Mouse (Mus musculus) embryonic facial prominence, embryonic 11.5 days (tissue): ENCODE measurements around the gene Atl2. TPM values are rescaled to one million over a fixed set of nuclear protein-coding genes. Genes with fewer than 3 reads are reported as not detected.

Experiments
- ATAC-seq: fragments of 200-750 bp; cut with Nextera tagmentation; replicated peaks from 2 replicates; pipeline ENCODE4 v1.8.0; 2017; ENCODE audit warnings: low read depth; ENCODE audit not compliant: insufficient number of reproducible peaks, low FRiP score, low TSS enrichment
- DNase-seq: peaks from one replicate; pipeline ENCODE4 v3.0.0-alpha.2; 2015; ENCODE audit warnings: low spot score
- H3K27ac ChIP-seq: fragments of 300-500 bp; sonication (generic); replicated peaks from 2 replicates; pipeline ENCODE4 v1.5.1; 2014; ENCODE audit warnings: mild to moderate bottlenecking, low read depth, low read length, control low read depth
- H3K27me3 ChIP-seq: fragments of 300-500 bp; sonication (generic); 2 replicates; pipeline ENCODE4 v1.6.1; 2014; ENCODE audit warnings: mild to moderate bottlenecking, low read length, moderate library complexity, mixed read lengths; ENCODE audit not compliant: control insufficient read depth, insufficient read depth
- H3K36me3 ChIP-seq: fragments of 300-500 bp; sonication (generic); replicated peaks from 2 replicates; pipeline ENCODE4 v1.6.1; 2014; ENCODE audit warnings: low read depth, mild to moderate bottlenecking, low read length, moderate library complexity, mixed read lengths; ENCODE audit not compliant: control insufficient read depth, insufficient read depth
- H3K4me1 ChIP-seq: fragments of 300-500 bp; sonication (generic); 2 replicates; pipeline ENCODE4 v1.6.1; 2014; ENCODE audit warnings: low read length, mixed read lengths; ENCODE audit not compliant: control insufficient read depth, insufficient read depth
- H3K4me2 ChIP-seq: fragments of 300-500 bp; sonication (generic); 2 replicates; pipeline ENCODE4 v1.6.1; 2014; ENCODE audit warnings: low read depth, mild to moderate bottlenecking, control low read depth, low read length, moderate library complexity
- H3K4me3 ChIP-seq: fragments of 300-500 bp; sonication (generic); 2 replicates; pipeline ENCODE4 v1.5.1; 2014; ENCODE audit warnings: low read depth, low read length, control low read depth
- H3K9ac ChIP-seq: fragments of 300-500 bp; sonication (generic); replicated peaks from 2 replicates; pipeline ENCODE4 v1.6.1; 2014; ENCODE audit warnings: mild to moderate bottlenecking, control low read depth, low read length
- H3K9me3 ChIP-seq: fragments of 300-500 bp; sonication (generic); replicated peaks from 2 replicates; pipeline ENCODE4 v1.6.1; 2016; ENCODE audit warnings: mild to moderate bottlenecking, low read length, inconsistent platforms, mixed read lengths; ENCODE audit not compliant: control insufficient read depth
- WGBS: fragments of 180-500 bp; shearing (Covaris S2); extraction: QIAGEN DNeasy Blood & Tissue Kit; methylation state at CpG from one replicate; pipeline ENCODE4 v1.1.7; 2014; 5-methylcytosine and 5-hydroxymethylcytosine counted together
- polyA plus RNA-seq: library from polyadenylated mRNA; unstranded; fragments of >200 nt; fragmentation: Nextera tagmentation; extraction: Ambion mirVana; gene quantifications from 2 replicates; pipeline ENCODE4 v1.2.1, GENCODE M21; 2014

Gene Atl2
- polyA plus RNA-seq, 1 experiment from 2014 or later, result 39.0 TPM

- no peaks in the 10 kb centered on the region for H3K27me3 ChIP-seq
- ATAC-seq (no peak), DNase-seq (no peak)
- WGBS, result 66% methylated on average over 23 of the region's 23 CpGs
- H3K27ac ChIP-seq, result no peak overlapping the region
- H3K4me1 ChIP-seq, result no peaks in the 10 kb centered on the region; the same call in 1 of the 2 replicates
- H3K4me2 ChIP-seq, result no peak overlapping the region
- H3K4me3 ChIP-seq, result no peak overlapping the region
- H3K9ac ChIP-seq, result no peak overlapping the region
- no peaks in the 10 kb centered on the region for H3K36me3 ChIP-seq
- no peaks in the 10 kb centered on the region for H3K9me3 ChIP-seq
These were observed 86.2 kb downstream of the Atl2 start for GRCm38 (mm10) chr17:79809491-79810316.

- Histone ChIP-seq H3K4me3 (no peak overlapping the region), H3K9ac (no peak overlapping the region), H3K4me1 (no peaks in the 10 kb centered on the region; the same call in 1 of the 2 replicates), H3K4me2 (no peak overlapping the region), H3K27ac (no peak overlapping the region), H3K27me3 (no peaks in the 10 kb centered on the region), H3K36me3 (no peaks in the 10 kb centered on the region), H3K9me3 (no peaks in the 10 kb centered on the region)
- DNase-seq (no peak), ATAC-seq (no peak)
- 65% methylated on average over 8 of the region's 8 CpGs for WGBS
These were observed 88.5 kb downstream of the Atl2 start for GRCm38 (mm10) chr17:79807237-79807930.

GRCm38 (mm10) chr17:79804747-79805146, 91.2 kb downstream of the Atl2 start:
- Histone ChIP-seq H3K9ac (no peak overlapping the region), H3K27me3 (no peaks in the 10 kb centered on the region), H3K9me3 (no peaks in the 10 kb centered on the region), H3K27ac (no peak overlapping the region), H3K4me1 (no peaks in the 10 kb centered on the region; the same call in 1 of the 2 replicates), H3K4me2 (no peak overlapping the region), H3K4me3 (no peak overlapping the region), H3K36me3 (no peaks in the 10 kb centered on the region)
- ATAC-seq, result no peak
- DNase-seq, result no peak
- WGBS, result 67% methylated on average over 2 of the region's 2 CpGs

GRCm38 (mm10) chr17:79802056-79802455, 93.9 kb downstream of the Atl2 start:
- 85% methylated on average over 7 of the region's 7 CpGs for WGBS
- H3K36me3 ChIP-seq, result no peaks in the 10 kb centered on the region

GRCm38 (mm10) chr17:79798831-79799230, 97.1 kb downstream of the Atl2 start:
- DNase-seq (no peak), ATAC-seq (no peak)
- no peaks in the 10 kb centered on the region for H3K4me1 ChIP-seq
- H3K4me2 ChIP-seq, result no peak overlapping the region
- no peak overlapping the region for H3K4me3 ChIP-seq
- H3K36me3 ChIP-seq, result no peaks in the 10 kb centered on the region
- no peak overlapping the region for H3K27ac ChIP-seq
- no peaks in the 10 kb centered on the region for H3K9me3 ChIP-seq
- WGBS, result 94% methylated on average over 10 of the region's 10 CpGs
- H3K9ac ChIP-seq, result no peak overlapping the region
- no peaks in the 10 kb centered on the region for H3K27me3 ChIP-seq

More at GRCm38 (mm10) chr17:79802056-79802455, 93.9 kb downstream of the Atl2 start:
- Histone ChIP-seq H3K4me2 (no peak overlapping the region), H3K27me3 (no peaks in the 10 kb centered on the region), H3K4me1 (no peaks in the 10 kb centered on the region), H3K27ac (no peak overlapping the region), H3K9ac (no peak overlapping the region), H3K4me3 (no peak overlapping the region), H3K9me3 (no peaks in the 10 kb centered on the region)
- DNase-seq, result no peak
- ATAC-seq, result no peak

Other genes with a start within 250 kb of the Atl2 start
- 7.2 and 7.7 TPM in 2 replicates for gene Cyp1b1, start 181.1 kb downstream of the Atl2 start, polyA plus RNA-seq
- gene Hnrnpll, start 166.2 kb upstream of the Atl2 start, polyA plus RNA-seq, result 114 and 127 TPM in 2 replicates
- gene Galm, start 231.3 kb upstream of the Atl2 start, polyA plus RNA-seq, result 22.3 and 26.1 TPM in 2 replicates